Mouse (Mus musculus): ENCODE results near the gene Tex45.

DNA sequence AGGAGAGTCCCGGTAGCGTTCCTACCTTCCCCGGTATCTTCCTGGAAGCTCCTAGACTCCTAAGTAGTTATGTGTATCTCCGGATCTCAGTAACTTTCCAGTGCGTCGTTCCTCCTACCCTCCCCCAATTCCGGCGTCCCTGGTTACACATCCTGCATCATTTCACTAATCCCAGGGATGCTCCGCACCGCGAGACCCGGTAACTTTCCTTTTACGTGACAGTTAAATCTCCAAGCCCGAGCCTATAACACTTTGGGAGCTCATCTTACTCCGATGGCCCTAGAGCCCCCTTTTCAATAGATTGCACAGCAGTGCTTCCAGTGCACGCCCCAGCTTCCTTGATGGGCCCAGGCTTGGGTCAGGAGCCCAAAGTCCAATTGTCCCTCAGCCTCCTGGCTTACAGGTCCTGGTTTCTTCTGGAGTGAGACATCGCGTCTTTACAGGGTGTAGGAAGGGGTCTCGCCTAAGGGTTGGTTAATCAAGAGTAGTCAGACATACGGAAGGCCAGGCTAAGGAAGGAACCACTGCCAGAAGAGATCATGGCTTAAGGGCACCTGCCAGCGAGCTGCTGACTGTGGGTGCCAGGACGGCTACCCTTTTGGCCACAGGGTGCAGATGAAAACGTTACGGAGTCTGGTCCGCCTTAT lies 45.2 kb downstream of the Tex45 start:
- TF ChIP-seq CTCF (IDR thresholded peaks at IDR 0.05; ENCODE audit: extremely low read depth, insufficient read length, insufficient replicate concordance, low read depth, low read length) (no peak), POLR2A (IDR thresholded peaks at IDR 0.05; ENCODE audit: low read depth, low read length) (peak; percentile 38; the same call in 1 of the 2 replicates)
